Mouse (Mus musculus) heart, adult 8-10 months (tissue): ENCODE measurements around the gene Fam3a. TPM values are rescaled to one million over a fixed set of nuclear protein-coding genes. Genes with fewer than 3 reads are reported as not detected.

Experiments
- total RNA-seq, 4 experiments: library from RNA; stranded (reverse); gene quantifications; 2 replicates each; pipeline ENCODE4 v1.2.4; 2022

Fam3a gene
- total RNA-seq, 4 experiments from 2014 or later, result 14.7 to 20.0 (median 18.1) TPM

Other genes starting within 250 kb of the Fam3a start
- not detected for gene Tex28, start 225.4 kb downstream of the Fam3a start, total RNA-seq
- gene Tktl1, start 216.0 kb downstream of the Fam3a start, total RNA-seq, result not detected
- gene Flna, start 143.5 kb downstream of the Fam3a start, total RNA-seq, result 10 to 100 TPM; 59.1 to 98.9 (median 79.2) TPM
- gene Emd, start 138.6 kb downstream of the Fam3a start, total RNA-seq, result 10 to 100 TPM; 31.5 to 38.2 (median 33.4) TPM
- 100 to 1,000 TPM; 121 to 325 (median 211) TPM for gene Rpl10, start 122.5 kb downstream of the Fam3a start, total RNA-seq
- 10 to 100 TPM; 47.1 to 63.2 (median 49.8) TPM for gene Taz, start 111.4 kb downstream of the Fam3a start, total RNA-seq
- 10 to 100 TPM; 17.7 to 20.0 (median 18.3) TPM for gene Dnase1l1, start 110.9 kb downstream of the Fam3a start, total RNA-seq
- 100 to 1,000 TPM; 130 to 144 (median 138) TPM for gene Atp6ap1, start 96.2 kb downstream of the Fam3a start, total RNA-seq
- gene Gdi1, start 88.3 kb downstream of the Fam3a start, total RNA-seq, result 10 to 100 TPM; 55.5 to 80.4 (median 71.0) TPM
- 10 to 100 TPM; 22.7 to 28.1 (median 25.8) TPM for gene Fam50a, start 80.2 kb downstream of the Fam3a start, total RNA-seq
- 1 to 10 TPM in 1 of 4 experiments, under 1 TPM in 3; 0.19 to 1.4 (median 0.73) TPM for gene Plxna3, start 64.2 kb downstream of the Fam3a start, total RNA-seq
- 10 to 100 TPM; 24.0 to 33.2 (median 31.2) TPM for gene Lage3, start 39.7 kb downstream of the Fam3a start, total RNA-seq
- gene Ubl4a, start 20.1 kb downstream of the Fam3a start, total RNA-seq, result 10 to 100 TPM; 74.3 to 82.5 (median 80.1) TPM
- gene Slc10a3, start 19.9 kb downstream of the Fam3a start, total RNA-seq, result 1 to 10 TPM; 4.0 to 6.7 (median 5.8) TPM
- 10 to 100 TPM; 46.2 to 56.3 (median 49.5) TPM for gene Ikbkg, start within 50 bp of the Fam3a start, total RNA-seq
- gene G6pdx, start 35.9 kb upstream of the Fam3a start, total RNA-seq, result 1 to 10 TPM; 5.4 to 8.0 (median 5.8) TPM
- not detected for gene Gm6880, start 88.1 kb upstream of the Fam3a start, total RNA-seq
- not detected for gene Olfr1326-ps1, start 181.6 kb upstream of the Fam3a start, total RNA-seq
- gene Olfr1325, start 199.4 kb upstream of the Fam3a start, total RNA-seq, result not detected